8 mouse cellular contexts compared by ENCODE assay signal in genomic region chr17:24533099-24533992, GRCm38 (mm10). TPM values are rescaled to one million over a fixed set of nuclear protein-coding genes. Genes with fewer than 3 reads are reported as not detected.
DNase-seq lines count a peak whose midpoint lies in the region; ATAC-seq lines count a peak whose summit lies in the region.

No protein-coding gene starts in this region.

- H3K9me3 ChIP-seq in hindbrain, embryonic 14.5 days (ENCODE audit: control insufficient read depth, low read length): no peaks in the 10 kb centered on the region

- no peaks in the 10 kb centered on the region for H3K27me3 ChIP-seq in hindbrain, embryonic 14.5 days (ENCODE audit: control insufficient read depth, insufficient read depth, low read length)

- no peak overlapping the region for H3K27ac ChIP-seq in hindbrain, embryonic 14.5 days

- peak overlapping the region; percentile 61 for H3K4me2 ChIP-seq in hindbrain, embryonic 14.5 days (replicated peaks)

- H3K4me1 ChIP-seq in hindbrain, embryonic 14.5 days (replicated peaks; ENCODE audit: control insufficient read depth, insufficient read depth, low read length): peaks cover 38% of the 10 kb centered on the region

- H3K9ac ChIP-seq in hindbrain, embryonic 14.5 days: peak overlapping the region; percentile 54

- peak; percentile 90 for ATAC-seq in common myeloid progenitor, adult 5-6 weeks (replicated peaks; ENCODE audit: low read depth, poor library complexity, severe bottlenecking)
- peak; percentile 16; the same call in 1 of the 2 replicates for ATAC-seq in hindbrain, embryonic 14.5 days (ENCODE audit: low FRiP score)

- peak overlapping the region; percentile 25 for H3K4me3 ChIP-seq in hindbrain, embryonic 14.5 days (replicated peaks; ENCODE audit: low read length)

- H3K36me3 ChIP-seq in hindbrain, embryonic 14.5 days (replicated peaks; ENCODE audit: control insufficient read depth, insufficient read depth): peaks cover 17% of the 10 kb centered on the region

- DNase-seq in ZHBTc4 (ENCODE audit: low read depth, low spot score): peak; percentile 99
- peak; percentile 85 for DNase-seq in gastrocnemius, adult 18-20 months (ENCODE audit: low spot score)
- peak; percentile 60 for DNase-seq in hindbrain, embryonic 14.5 days (ENCODE audit: low spot score)
- peak; percentile 85 to 91 for DNase-seq in left cerebral cortex, adult 18-20 months (ENCODE audit: low spot score in 2 of 2)
- peak; percentile 90 to 92 for DNase-seq in lung, postnatal 4 days
- DNase-seq in retina, postnatal 7 days (ENCODE audit: low read depth, low spot score): peak; percentile 59
- peak; percentile 89 for DNase-seq in thymus, postnatal 4 days

- 8% methylated on average over 52 of the region's 53 CpGs for WGBS in hindbrain, embryonic 14.5 days

RNA-seq across cellular contexts. Expression of gene Rab26, which starts 0.7 kb away (rescaled TPM):
- total RNA-seq in common myeloid progenitor, adult 5-6 weeks (2017): 0.05 TPM in 1 of 2 replicates, not detected in the other
- total RNA-seq in gastrocnemius, adult 18-20 months (2021): not detected
- 4.2 and 5.6 TPM in 2 replicates for polyA plus RNA-seq in hindbrain, embryonic 14.5 days (2014; fragmentation: Nextera tagmentation; extraction: Ambion mirVana)
- total RNA-seq in left cerebral cortex, adult 18-20 months (2021): 10 to 100 TPM; 45.8 to 50.0 TPM

RNA-seq across cellular contexts. Expression of gene Traf7, which starts 5.6 kb away (rescaled TPM):
- total RNA-seq in common myeloid progenitor, adult 5-6 weeks (2017): 59.3 and 60.5 TPM in 2 replicates
- 10 to 100 TPM; 25.7 to 29.7 TPM for total RNA-seq in gastrocnemius, adult 18-20 months (2021)
- polyA plus RNA-seq in hindbrain, embryonic 14.5 days (2014; fragmentation: Nextera tagmentation; extraction: Ambion mirVana): 75.0 and 82.8 TPM in 2 replicates
- 10 to 100 TPM; 64.2 to 83.9 TPM for total RNA-seq in left cerebral cortex, adult 18-20 months (2021)

RNA-seq across cellular contexts. Expression of gene Pkd1, which starts 16.3 kb away (rescaled TPM):
- 8.3 and 37.4 TPM in 2 replicates for total RNA-seq in common myeloid progenitor, adult 5-6 weeks (2017)
- total RNA-seq in gastrocnemius, adult 18-20 months (2021): 10 to 100 TPM; 12.8 to 21.4 TPM
- 28.4 and 30.4 TPM in 2 replicates for polyA plus RNA-seq in hindbrain, embryonic 14.5 days (2014; fragmentation: Nextera tagmentation; extraction: Ambion mirVana)
- 10 to 100 TPM; 67.5 to 71.2 TPM for total RNA-seq in left cerebral cortex, adult 18-20 months (2021)

RNA-seq across cellular contexts. Expression of gene Caskin1, which starts 44.9 kb away (rescaled TPM):
- total RNA-seq in common myeloid progenitor, adult 5-6 weeks (2017): not detected in 2 replicates
- total RNA-seq in gastrocnemius, adult 18-20 months (2021): under 1 TPM; 0.09 to 0.17 TPM
- 45.7 and 46.8 TPM in 2 replicates for polyA plus RNA-seq in hindbrain, embryonic 14.5 days (2014; fragmentation: Nextera tagmentation; extraction: Ambion mirVana)
- total RNA-seq in left cerebral cortex, adult 18-20 months (2021): 100 to 1,000 TPM; 123 to 129 TPM

RNA-seq across cellular contexts. Expression of gene Mlst8, which starts 54.5 kb away (rescaled TPM):
- 9.6 and 25.7 TPM in 2 replicates for total RNA-seq in common myeloid progenitor, adult 5-6 weeks (2017)
- 10 to 100 TPM in 1 of 2 experiments, 1 to 10 TPM in 1; 9.9 to 11.1 TPM for total RNA-seq in gastrocnemius, adult 18-20 months (2021)
- polyA plus RNA-seq in hindbrain, embryonic 14.5 days (2014; fragmentation: Nextera tagmentation; extraction: Ambion mirVana): 30.2 and 31.1 TPM in 2 replicates
- total RNA-seq in left cerebral cortex, adult 18-20 months (2021): 10 to 100 TPM; 34.9 to 35.3 TPM

Comparison
In these comparisons a context has a peak if more than half of its experiments do, and no peak if none do; other contexts are left out.
1. RNA of gene Rab26, which starts 0.7 kb away (total RNA-seq): 45.8 to 50.0 TPM in left cerebral cortex, adult 18-20 months; not detected in gastrocnemius, adult 18-20 months and 0.05 TPM in common myeloid progenitor, adult 5-6 weeks; every median in the first group is over 10 times any median in the second.
2. Peak in every context shown above with its lines, with median percentiles within 50 percentile points of each other: DNase-seq.